Mouse (Mus musculus) midbrain, embryonic 15.5 days (tissue): ENCODE results near the gene Ccdc13. TPM values are rescaled to one million over a fixed set of nuclear protein-coding genes. Genes with fewer than 3 reads are reported as not detected.

Source experiments
- ATAC-seq: fragments of 200-750 bp; cut with Nextera tagmentation; replicated peaks from 2 replicates; pipeline ENCODE4 v1.8.0; 2017; ENCODE audit warnings: moderate TSS enrichment
- H3K27ac ChIP-seq: fragments of 300-500 bp; sonication (generic); 2 replicates; pipeline ENCODE4 v1.5.1; 2015; ENCODE audit warnings: mild to moderate bottlenecking, inconsistent platforms
- H3K27me3 ChIP-seq: fragments of 300-500 bp; sonication (generic); replicated peaks from 2 replicates; pipeline ENCODE4 v1.6.1; 2015; ENCODE audit warnings: inconsistent platforms
- H3K36me3 ChIP-seq: fragments of 300-500 bp; sonication (generic); replicated peaks from 2 replicates; pipeline ENCODE4 v1.6.1; 2015; ENCODE audit warnings: inconsistent platforms
- H3K4me1 ChIP-seq: fragments of 300-500 bp; sonication (generic); 2 replicates; pipeline ENCODE4 v1.6.1; 2015; ENCODE audit warnings: inconsistent platforms
- H3K4me2 ChIP-seq: fragments of 300-500 bp; sonication (generic); 2 replicates; pipeline ENCODE4 v1.6.1; 2015; ENCODE audit warnings: inconsistent platforms, mild to moderate bottlenecking, moderate library complexity
- H3K4me3 ChIP-seq: fragments of 300-500 bp; sonication (generic); 2 replicates; pipeline ENCODE4 v1.5.1; 2015; ENCODE audit warnings: mild to moderate bottlenecking, inconsistent platforms
- H3K9ac ChIP-seq: fragments of 300-500 bp; sonication (generic); 2 replicates; pipeline ENCODE4 v1.6.1; 2015; ENCODE audit warnings: mild to moderate bottlenecking, inconsistent platforms
- H3K9me3 ChIP-seq: fragments of 300-500 bp; sonication (generic); 2 replicates; pipeline ENCODE4 v1.6.1; 2016; ENCODE audit warnings: inconsistent platforms
- WGBS: fragments of 180-500 bp; shearing (Covaris S2); methylation state at CpG from one replicate; pipeline ENCODE4 v1.1.7; 2015; ENCODE audit warnings: mixed read lengths; 5-methylcytosine and 5-hydroxymethylcytosine counted together
- polyA plus RNA-seq: library from polyadenylated mRNA; unstranded; fragments of >200 nt; fragmentation: Nextera tagmentation; extraction: Ambion mirVana; gene quantifications from 2 replicates; pipeline ENCODE4 v1.2.1, GENCODE M21; 2015

Ccdc13 gene
- polyA plus RNA-seq, 1 experiment from 2014 or later, result 4.2 TPM

GRCm38 (mm10) chr9:121819073-121819770 lies 20.0 kb downstream of the Ccdc13 start:
- H3K9me3 ChIP-seq, result no peaks in the 10 kb centered on the region
- no peaks in the 10 kb centered on the region for H3K27me3 ChIP-seq
- H3K36me3 ChIP-seq, result no peaks in the 10 kb centered on the region
- 0 out of 2 replicates have a peak overlapping the region, but pooled peaks have one; percentile 13 for H3K27ac ChIP-seq
- H3K4me2 ChIP-seq, result no peak overlapping the region
- ATAC-seq, result no peak
- 77% methylated on average over 9 of the region's 9 CpGs for WGBS
- H3K9ac ChIP-seq, result no peak overlapping the region
- peaks cover 11% of the 10 kb centered on the region; the same call in 1 of the 2 replicates for H3K4me1 ChIP-seq
- H3K4me3 ChIP-seq, result no peak overlapping the region

- Histone ChIP-seq H3K4me3 (no peak overlapping the region), H3K4me1 (peaks cover 17% of the 10 kb centered on the region), H3K36me3 (no peaks in the 10 kb centered on the region), H3K27me3 (no peaks in the 10 kb centered on the region), H3K9ac (no peak overlapping the region), H3K4me2 (no peak overlapping the region), H3K27ac (no peak overlapping the region), H3K9me3 (no peaks in the 10 kb centered on the region)
- no peak for ATAC-seq
- 80% methylated on average over 6 of the region's 6 CpGs for WGBS
Measured at GRCm38 (mm10) chr9:121815183-121815582, 24.1 kb downstream of the Ccdc13 start.

- Histone ChIP-seq H3K4me2 (no peak overlapping the region), H3K4me1 (peaks cover 15% of the 10 kb centered on the region), H3K9me3 (no peaks in the 10 kb centered on the region), H3K36me3 (no peaks in the 10 kb centered on the region), H3K4me3 (no peak overlapping the region), H3K27ac (peak overlapping the region; percentile 47; the same call in 1 of the 2 replicates), H3K9ac (no peak overlapping the region), H3K27me3 (no peaks in the 10 kb centered on the region)
- ATAC-seq, result peak; percentile 76
- WGBS, result 12% methylated on average over 15 of the region's 15 CpGs
Measured at GRCm38 (mm10) chr9:121810081-121810821, 29.0 kb downstream of the Ccdc13 start.

- Histone ChIP-seq H3K4me2 (no peak overlapping the region), H3K9ac (no peak overlapping the region), H3K36me3 (no peaks in the 10 kb centered on the region), H3K4me1 (peaks cover 15% of the 10 kb centered on the region), H3K4me3 (no peak overlapping the region), H3K9me3 (no peaks in the 10 kb centered on the region), H3K27me3 (no peaks in the 10 kb centered on the region), H3K27ac (no peak overlapping the region)
- 46% methylated on average over 3 of the region's 3 CpGs for WGBS
- no peak for ATAC-seq
Measured at GRCm38 (mm10) chr9:121808511-121808910, 30.8 kb downstream of the Ccdc13 start.

GRCm38 (mm10) chr9:121807947-121808346 lies 31.3 kb downstream of the Ccdc13 start:
- H3K27me3 ChIP-seq, result no peaks in the 10 kb centered on the region
- H3K36me3 ChIP-seq, result no peaks in the 10 kb centered on the region
- peaks cover 15% of the 10 kb centered on the region for H3K4me1 ChIP-seq
- H3K9me3 ChIP-seq, result no peaks in the 10 kb centered on the region
- no peak for ATAC-seq
- no peak overlapping the region for H3K27ac ChIP-seq
- H3K9ac ChIP-seq, result no peak overlapping the region
- no peak overlapping the region for H3K4me2 ChIP-seq
- WGBS, result 65% methylated on average over 7 of the region's 7 CpGs
- no peak overlapping the region for H3K4me3 ChIP-seq

DNA sequence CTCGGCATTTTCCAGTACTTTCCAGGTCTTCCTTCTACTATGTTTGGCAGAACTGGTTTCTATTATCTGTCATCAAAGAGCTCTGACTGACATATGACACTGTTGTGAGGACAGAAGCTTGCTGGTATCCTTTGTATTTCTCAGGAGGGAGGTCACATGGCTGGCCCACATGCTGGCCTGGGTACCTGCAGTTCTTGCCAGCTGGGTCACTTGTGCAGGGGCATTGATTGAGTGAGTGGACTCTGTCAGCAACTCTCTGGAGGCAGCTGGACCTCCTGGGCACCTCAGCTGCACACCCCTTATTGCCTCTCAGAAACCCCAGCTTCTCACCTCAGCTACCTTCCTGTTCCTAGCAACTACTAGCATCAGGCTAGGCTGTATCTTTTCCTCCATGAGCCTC lies 31.7 kb downstream of the Ccdc13 start:
- Histone ChIP-seq H3K9ac (no peak overlapping the region), H3K36me3 (no peaks in the 10 kb centered on the region), H3K4me1 (peaks cover 15% of the 10 kb centered on the region), H3K4me2 (no peak overlapping the region), H3K9me3 (no peaks in the 10 kb centered on the region), H3K27ac (no peak overlapping the region), H3K4me3 (no peak overlapping the region), H3K27me3 (no peaks in the 10 kb centered on the region)
- ATAC-seq, result no peak
- WGBS, result 64% methylated on average over 1 of the region's 1 CpGs

DNA sequence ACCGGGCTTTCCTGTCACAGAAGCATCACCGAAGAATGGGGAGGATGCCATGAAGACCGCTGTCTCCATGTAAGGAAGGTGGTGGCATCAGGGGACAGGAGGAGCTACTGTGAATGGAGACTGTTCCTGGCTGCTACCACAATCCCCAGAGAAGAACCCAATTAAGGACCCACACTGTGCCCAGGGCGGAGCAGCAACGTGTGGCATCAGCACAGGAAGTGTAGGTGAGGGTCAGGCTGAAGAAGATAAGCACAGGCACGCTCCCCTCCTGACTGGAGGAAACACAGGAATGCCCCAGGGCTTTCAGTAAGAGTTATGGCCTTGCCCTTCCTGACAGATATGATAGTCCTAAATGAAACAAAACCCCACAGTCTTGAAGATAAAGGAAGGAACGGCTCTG lies 36.5 kb downstream of the Ccdc13 start:
- no peak overlapping the region for H3K27ac ChIP-seq
- no peaks in the 10 kb centered on the region for H3K36me3 ChIP-seq
- no peaks in the 10 kb centered on the region for H3K4me1 ChIP-seq
- no peaks in the 10 kb centered on the region for H3K27me3 ChIP-seq
- no peak overlapping the region for H3K9ac ChIP-seq
- H3K4me2 ChIP-seq, result no peak overlapping the region
- no peaks in the 10 kb centered on the region for H3K9me3 ChIP-seq
- 84% methylated on average over 7 of the region's 7 CpGs for WGBS
- no peak overlapping the region for H3K4me3 ChIP-seq
- ATAC-seq, result no peak

DNA sequence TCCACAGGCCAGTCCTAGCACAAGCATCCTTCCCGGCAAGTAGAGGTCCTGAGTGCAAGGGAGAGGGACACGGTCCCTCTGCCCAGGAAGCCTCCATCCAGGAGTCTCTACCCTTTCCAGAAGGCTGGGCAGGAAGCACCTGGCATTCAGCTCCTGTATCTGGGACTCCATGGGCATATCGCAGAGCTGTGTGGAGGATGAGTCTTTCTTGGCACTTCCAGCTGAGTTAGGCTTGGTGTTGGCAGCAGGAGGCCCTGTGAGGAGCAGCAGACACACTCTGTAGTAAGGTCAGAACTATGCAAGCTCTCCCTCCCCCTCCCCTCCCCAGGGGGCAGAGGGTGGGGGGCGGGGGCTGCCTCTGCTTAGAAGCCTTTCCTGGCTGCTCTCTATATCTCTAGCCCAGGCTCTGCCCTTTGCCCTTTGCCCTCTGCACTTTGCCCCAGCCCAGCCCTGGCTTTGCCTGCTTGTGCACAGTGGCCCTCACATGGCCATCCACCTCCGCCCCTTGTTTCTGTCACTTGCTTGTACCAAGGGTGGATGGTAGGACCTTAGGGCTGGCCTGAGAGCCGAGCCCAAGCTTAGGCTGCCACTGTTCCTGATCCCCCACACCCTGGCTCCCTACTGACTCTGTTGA lies 40.3 kb downstream of the Ccdc13 start:
- H3K4me1 ChIP-seq, result no peaks in the 10 kb centered on the region; the same call in 1 of the 2 replicates
- H3K27me3 ChIP-seq, result no peaks in the 10 kb centered on the region
- H3K9me3 ChIP-seq, result no peaks in the 10 kb centered on the region
- no peak overlapping the region for H3K4me3 ChIP-seq
- no peak overlapping the region for H3K27ac ChIP-seq
- no peak for ATAC-seq
- H3K36me3 ChIP-seq, result no peaks in the 10 kb centered on the region
- H3K9ac ChIP-seq, result no peak overlapping the region
- no peak overlapping the region for H3K4me2 ChIP-seq
- 38% methylated on average over 6 of the region's 6 CpGs for WGBS

DNA sequence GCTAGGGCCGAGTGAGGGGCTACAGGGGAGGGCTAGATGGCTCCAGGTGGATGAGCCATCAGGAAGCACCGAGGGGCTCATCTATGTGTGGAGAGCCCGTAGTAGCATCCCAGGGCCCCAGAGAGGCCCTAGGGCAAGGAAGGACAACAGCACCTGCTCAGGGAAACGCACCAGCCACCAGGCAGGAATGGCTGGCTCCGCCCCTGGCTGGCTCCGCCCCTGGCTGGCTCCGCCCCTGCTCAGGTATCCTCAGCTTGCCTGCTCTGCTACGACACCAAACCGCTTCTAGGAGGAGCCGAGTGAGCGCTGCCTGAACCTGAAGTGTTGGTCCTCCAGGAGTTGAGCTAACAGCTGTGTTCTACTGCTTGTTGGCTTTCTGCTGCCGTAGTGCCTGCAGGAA lies 41.5 kb downstream of the Ccdc13 start:
- Histone ChIP-seq H3K4me1 (no peaks in the 10 kb centered on the region; the same call in 1 of the 2 replicates), H3K4me3 (no peak overlapping the region), H3K9ac (no peak overlapping the region), H3K27ac (no peak overlapping the region), H3K27me3 (no peaks in the 10 kb centered on the region), H3K36me3 (no peaks in the 10 kb centered on the region), H3K9me3 (no peaks in the 10 kb centered on the region), H3K4me2 (no peak overlapping the region)
- 25% methylated on average over 12 of the region's 12 CpGs for WGBS
- ATAC-seq, result no peak

GRCm38 (mm10) chr9:121794972-121795539 lies 44.2 kb downstream of the Ccdc13 start:
- Histone ChIP-seq H3K4me1 (no peaks in the 10 kb centered on the region; the same call in 1 of the 2 replicates), H3K9ac (no peak overlapping the region), H3K36me3 (no peaks in the 10 kb centered on the region), H3K4me3 (no peak overlapping the region), H3K27me3 (0 out of 2 replicates have a peak, but pooled peaks cover 2% of the 10 kb centered on the region), H3K27ac (no peak overlapping the region), H3K9me3 (no peaks in the 10 kb centered on the region), H3K4me2 (no peak overlapping the region)
- WGBS, result 43% methylated on average over 1 of the region's 1 CpGs
- no peak for ATAC-seq

DNA sequence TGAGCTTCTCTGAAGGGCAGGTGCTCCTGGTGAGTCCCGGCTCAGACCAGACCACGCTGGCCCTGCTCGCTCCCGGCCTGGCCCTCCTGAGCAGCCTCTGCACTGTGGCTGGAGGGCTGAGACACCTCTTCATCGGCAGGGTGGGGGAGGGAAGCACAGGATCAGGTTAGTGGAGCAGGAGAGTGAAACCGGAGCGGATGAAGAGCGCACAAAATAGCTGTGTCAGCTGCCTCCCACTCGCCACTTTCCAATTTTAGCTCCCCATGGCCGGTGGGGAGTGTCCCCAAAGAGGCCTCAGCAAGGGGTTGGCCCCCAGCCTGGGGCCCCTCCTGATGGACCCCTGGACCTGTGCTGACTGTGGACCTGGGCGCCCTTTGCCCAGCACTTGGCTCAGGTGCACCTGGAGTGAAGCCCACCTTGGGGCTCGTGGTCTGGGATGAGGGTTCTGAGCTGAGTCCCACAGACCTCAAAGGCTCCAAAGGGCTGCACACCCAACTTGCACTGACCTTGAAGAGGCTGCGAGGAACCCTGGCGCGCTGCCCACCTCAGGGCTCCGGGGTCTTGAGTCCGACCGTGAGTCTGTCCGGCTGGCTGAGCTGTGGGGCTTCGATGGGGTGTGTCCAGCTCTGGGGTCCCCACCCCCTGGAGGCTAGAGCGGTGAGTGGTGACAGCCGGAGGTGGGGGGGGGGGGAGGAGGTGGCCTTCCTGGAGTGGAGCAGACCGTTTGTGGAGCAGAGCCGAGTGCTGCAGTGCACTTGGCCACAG lies 47.3 kb downstream of the Ccdc13 start, which contains the start of gene Hhatl:
Gene Hhatl, minus strand, starts transcription at position 751 of the 765 bp plus-strand sequence.
- no peak within 1 kb of the TSS for H3K4me2 ChIP-seq
- 0 out of 2 replicates have a peak, but pooled peaks cover 2% of the 10 kb centered on the region for H3K27me3 ChIP-seq
- no peak within 1 kb of the TSS for H3K27ac ChIP-seq
- H3K9ac ChIP-seq, result no peak within 1 kb of the TSS
- WGBS, result 42% methylated on average over 24 of the region's 24 CpGs
- H3K9me3 ChIP-seq, result no peaks in the 10 kb centered on the region
- H3K36me3 ChIP-seq, result no peaks in the 10 kb centered on the region
- no peak within 1 kb of the TSS for H3K4me3 ChIP-seq
- no peak for ATAC-seq
- H3K4me1 ChIP-seq, result no peaks in the 10 kb centered on the region; the same call in 1 of the 2 replicates
